Mouse (Mus musculus) MEL (cell line): ENCODE results near the gene D1Ertd622e.
A peak's percentile ranks its signal among the peaks of the same experiment; 100 is the strongest.

Source experiments
- CHD2 ChIP-seq: IDR thresholded peaks from 2 replicates; pipeline ENCODE4 v1.6.1; 2011; ENCODE audit warnings: low read length, improper control_type of control experiment
- CTCF ChIP-seq, 3 experiments: IDR thresholded peaks in 2 of 3; conservative IDR thresholded peaks in 1 of 3; 2 replicates each; pipeline ENCODE4 v1.5.1; 2011 to 2012; ENCODE audit warnings: low read length in 3 of 3, low read depth in 2 of 3, mild to moderate bottlenecking in 2 of 3, improper control_type of control experiment in 1 of 3, inconsistent platforms in 1 of 3, mixed read lengths in 1 of 3, moderate library complexity in 1 of 3; ENCODE audit not compliant: control insufficient read depth in 1 of 3, insufficient read depth in 1 of 3, poor library complexity in 1 of 3, severe bottlenecking in 1 of 3
- EP300 ChIP-seq, 2 experiments: IDR thresholded peaks; 2 replicates each; pipeline ENCODE4 v1.6.1; 2011; ENCODE audit warnings: improper control_type of control experiment in 2 of 2, low read length in 2 of 2, low read depth in 1 of 2, mild to moderate bottlenecking in 1 of 2
- HCFC1 ChIP-seq: IDR thresholded peaks from 2 replicates; pipeline ENCODE4 v1.6.1; 2012; ENCODE audit warnings: low read depth, mild to moderate bottlenecking, inconsistent platforms, low read length, improper control_type of control experiment, moderate library complexity
- MAFK ChIP-seq: IDR thresholded peaks from 2 replicates; pipeline ENCODE4 v1.6.1; 2011; ENCODE audit warnings: low read depth, mild to moderate bottlenecking, low read length, improper control_type of control experiment, borderline replicate concordance
- MYC ChIP-seq: IDR thresholded peaks from 2 replicates; pipeline ENCODE4 v1.6.1; 2011; ENCODE audit warnings: low read depth, mild to moderate bottlenecking, low read length, improper control_type of control experiment, moderate library complexity
- POLR2AphosphoS2 ChIP-seq: IDR thresholded peaks from 2 replicates; pipeline ENCODE4 v1.6.1; 2011; ENCODE audit warnings: low read length, improper control_type of control experiment
- POLR2AphosphoS5 ChIP-seq: IDR thresholded peaks from 2 replicates; pipeline ENCODE4 v1.6.1; 2012; ENCODE audit warnings: low read depth, borderline replicate concordance, mild to moderate bottlenecking, inconsistent platforms, low read length, moderate library complexity, mixed read lengths
- TAL1 ChIP-seq: IDR thresholded peaks from 2 replicates; pipeline ENCODE4 v1.6.1; 2012; ENCODE audit warnings: mild to moderate bottlenecking, inconsistent platforms, low read length, moderate library complexity, mixed read lengths
- TBP ChIP-seq: IDR thresholded peaks from 2 replicates; pipeline ENCODE4 v1.8.0; 2011; ENCODE audit warnings: low read depth, low read length, improper control_type of control experiment
- USF1 ChIP-seq: IDR thresholded peaks from 2 replicates; pipeline ENCODE4 v1.6.1; 2014; ENCODE audit warnings: low read depth, mild to moderate bottlenecking, inconsistent platforms, low read length, improper control_type of control experiment, moderate library complexity
- ZC3H11A ChIP-seq: IDR thresholded peaks from 2 replicates; pipeline ENCODE4 v1.6.1; 2012; ENCODE audit warnings: low read depth, mild to moderate bottlenecking, inconsistent platforms, low read length, improper control_type of control experiment
- ZMIZ1 ChIP-seq: IDR thresholded peaks from 2 replicates; pipeline ENCODE4 v1.6.1; 2012; ENCODE audit warnings: low read depth, mild to moderate bottlenecking, inconsistent platforms, low read length, improper control_type of control experiment, moderate library complexity
- ZNF384 ChIP-seq: IDR thresholded peaks from 2 replicates; pipeline ENCODE4 v1.6.1; 2012; ENCODE audit warnings: low read depth, mild to moderate bottlenecking, inconsistent platforms, low read length, improper control_type of control experiment

- TF ChIP-seq CHD2 (peak; percentile 30; the same call in 1 of the 2 replicates), MYC (peak; percentile 27; the same call in 1 of the 2 replicates), ZC3H11A (0 out of 2 replicates have a peak, but pooled peaks have one; percentile 16), USF1 (no peak), CTCF (IDR thresholded peaks at IDR 0.05 in 2 of 3, conservative IDR thresholded peaks at IDR 0.05 in 1 of 3; ENCODE audit: control insufficient read depth in 1 of 3, insufficient read depth in 1 of 3, low read depth in 2 of 3, low read length in 3 of 3, poor library complexity in 1 of 3, severe bottlenecking in 1 of 3) (no peak), MAFK (no peak; the same call in 1 of the 2 replicates), EP300 (IDR thresholded peaks at IDR 0.05; ENCODE audit: low read depth in 1 of 2, low read length in 2 of 2) (peak; percentile 91 to 97), TBP (no peak), POLR2AphosphoS2 (no peak), ZMIZ1 (no peak), ZNF384 (peak; percentile 38; the same call in 1 of the 2 replicates), TAL1 (no peak), HCFC1 (no peak), POLR2AphosphoS5 (no peak)
Measured at GRCm38 (mm10) chr1:97693825-97694224, 32.0 kb upstream of the D1Ertd622e start.
